Mouse (Mus musculus) bone marrow macrophage, adult 2 months (primary cell): ENCODE measurements around the gene Olfr571. TPM values are rescaled to one million over a fixed set of nuclear protein-coding genes. Genes with fewer than 3 reads are reported as not detected.

Experiments
- H3K27ac ChIP-seq: 2 replicates; pipeline ENCODE4 v1.5.1; 2012; ENCODE audit warnings: low read depth, low read length; ENCODE audit not compliant: insufficient read depth
- H3K4me1 ChIP-seq: 2 replicates; pipeline ENCODE4 v1.6.1; 2012; ENCODE audit warnings: low read length; ENCODE audit not compliant: control insufficient read depth, insufficient read depth
- H3K4me3 ChIP-seq: 2 replicates; pipeline ENCODE4 v1.5.1; 2012; ENCODE audit warnings: mild to moderate bottlenecking, low read length, moderate library complexity; ENCODE audit not compliant: insufficient read depth
- CTCF ChIP-seq: IDR thresholded peaks from 2 replicates; pipeline ENCODE4 v1.5.1; 2012; ENCODE audit warnings: low read depth, mild to moderate bottlenecking, low read length, moderate library complexity
- POLR2A ChIP-seq: IDR thresholded peaks from 2 replicates; pipeline ENCODE4 v1.6.1; 2012; ENCODE audit warnings: mild to moderate bottlenecking, low read depth, low read length, borderline replicate concordance
- polyA plus RNA-seq: library from polyadenylated mRNA; stranded (reverse); fragments of >200 nt; gene quantifications from 2 replicates; pipeline ENCODE4 v1.2.4, GENCODE M21; 2012; ENCODE audit not compliant: missing spikeins, insufficient read depth, insufficient read length

The Olfr571 gene
- 0.11 TPM in 1 of 2 replicates, not detected in the other for polyA plus RNA-seq

DNA sequence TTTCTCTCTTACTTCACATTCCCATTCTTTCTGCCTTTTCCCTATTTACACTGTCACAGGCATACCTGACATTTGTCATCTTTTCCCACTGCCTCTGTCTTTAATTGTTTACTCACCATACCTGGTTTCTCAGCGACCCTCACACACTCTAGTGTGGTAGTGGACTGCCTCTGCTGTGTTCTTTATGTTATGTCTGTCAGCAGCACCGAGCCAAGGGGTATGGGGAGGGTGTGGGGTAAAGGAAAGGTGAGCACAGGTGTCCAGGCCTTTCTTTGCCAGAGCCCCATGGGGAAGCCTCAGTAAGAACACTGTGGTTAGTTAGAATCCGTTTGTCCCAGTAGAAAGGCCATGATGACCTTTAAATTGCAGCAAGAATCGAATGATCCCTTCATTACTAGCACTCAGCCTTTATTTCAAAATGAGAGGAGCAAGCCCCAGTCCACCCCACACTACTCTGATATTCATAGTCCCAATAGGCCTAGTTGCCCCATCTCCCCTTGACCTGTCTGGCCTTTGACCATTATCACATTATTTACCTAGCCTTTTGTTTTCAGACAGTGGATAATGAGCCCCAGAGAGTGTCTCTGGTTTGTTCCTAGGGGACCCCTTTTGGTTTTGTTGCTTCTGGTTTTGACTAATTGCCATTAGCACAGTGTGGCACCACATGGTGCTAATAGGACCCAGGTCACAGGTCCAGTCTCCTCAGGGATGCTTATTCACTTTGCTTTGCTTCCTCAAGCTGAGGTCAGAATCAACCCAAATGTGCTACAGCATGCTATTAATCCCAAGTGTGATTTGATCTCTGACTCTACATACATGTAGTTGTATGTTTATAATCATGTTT, at the start of gene Olfr571:
Olfr571 (minus strand) TSS at position 505 of the 844 bp plus-strand sequence.
- Histone ChIP-seq H3K4me1 (no peaks in the 10 kb centered on the region), H3K4me3 (no peak within 1 kb of the TSS), H3K27ac (no peak within 1 kb of the TSS)
- TF ChIP-seq CTCF (no peak), POLR2A (no peak)

DNA sequence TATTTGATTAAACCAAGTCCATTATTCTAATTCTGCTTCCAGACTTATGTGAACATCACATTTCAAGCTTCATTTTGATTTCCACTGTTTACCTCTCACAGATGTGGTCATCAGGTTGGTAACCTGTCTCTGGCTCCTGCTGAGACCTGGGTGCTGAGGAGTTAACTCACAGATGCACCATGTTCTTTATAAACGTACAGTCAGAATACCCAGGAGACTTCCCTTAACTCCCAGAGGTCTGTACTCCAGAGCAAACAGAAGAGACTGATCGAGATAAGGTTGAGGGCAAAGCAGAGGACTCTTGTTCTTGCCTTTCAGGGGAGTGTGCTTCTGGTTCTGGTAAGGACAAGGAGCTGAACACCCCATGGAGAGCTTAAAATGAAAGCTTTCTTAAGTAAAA, 45.0 kb upstream of the Olfr571 start, which contains the start of gene Olfr576:
Olfr576 (plus strand) TSS at position 301 of the 400 bp plus-strand sequence.
- Histone ChIP-seq H3K4me3 (no peak within 1 kb of the TSS), H3K4me1 (no peaks in the 10 kb centered on the region), H3K27ac (no peak within 1 kb of the TSS)
- no peak for TF ChIP-seq POLR2A
- no peak for TF ChIP-seq CTCF

DNA sequence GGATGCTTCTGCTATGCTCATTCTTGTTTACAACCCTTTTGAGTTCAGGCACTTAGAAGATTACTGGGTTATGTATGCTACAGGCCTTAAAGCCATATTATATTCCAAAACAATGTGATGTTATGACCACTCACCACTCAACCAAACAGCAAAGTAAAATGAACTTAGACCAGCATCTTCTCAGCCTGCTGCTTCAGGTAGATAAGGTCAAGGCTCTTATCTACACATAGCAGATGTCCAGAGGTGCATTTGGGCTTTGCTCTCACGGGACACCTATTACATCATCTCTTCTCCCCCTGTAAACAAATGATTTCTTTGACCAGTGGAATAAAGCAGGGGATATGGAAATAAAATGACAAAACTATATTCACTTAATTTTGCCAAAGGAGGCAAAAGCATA, 41.3 kb upstream of the Olfr571 start, which contains the start of gene Olfr575:
Olfr575 (minus strand) TSS at position 183 of the 400 bp plus-strand sequence.
- H3K27ac ChIP-seq = no peak within 1 kb of the TSS

DNA sequence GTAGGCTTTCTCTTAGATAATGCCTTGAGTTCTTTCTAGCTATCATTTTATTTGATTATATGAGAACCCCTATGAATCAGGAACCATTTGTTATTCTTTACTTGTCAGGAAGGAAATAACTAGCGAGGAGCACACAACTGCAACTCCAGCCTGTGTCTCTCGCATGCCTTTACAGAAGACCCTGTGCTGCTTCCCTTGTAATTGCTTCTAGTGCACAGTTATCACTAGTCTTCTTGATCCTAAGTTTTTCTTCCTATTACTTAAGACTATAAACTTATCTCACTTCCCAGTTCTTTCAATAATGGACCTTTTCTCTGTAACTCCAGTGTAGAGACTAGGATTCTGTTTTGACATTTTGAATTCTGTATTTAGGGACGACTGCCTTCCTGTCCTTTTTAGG, 40.8 kb upstream of the Olfr571 start:
- no peak for TF ChIP-seq POLR2A
- TF ChIP-seq CTCF = no peak
- H3K27ac ChIP-seq = no peak overlapping the region
- H3K4me3 ChIP-seq = no peak overlapping the region
- no peaks in the 10 kb centered on the region for H3K4me1 ChIP-seq

More for the DNA sequence above, 41.3 kb upstream of the Olfr571 start, which contains the start of gene Olfr575:
- TF ChIP-seq POLR2A = no peak
- TF ChIP-seq CTCF = no peak
- H3K4me1 ChIP-seq = no peaks in the 10 kb centered on the region
- H3K4me3 ChIP-seq = no peak within 1 kb of the TSS

DNA sequence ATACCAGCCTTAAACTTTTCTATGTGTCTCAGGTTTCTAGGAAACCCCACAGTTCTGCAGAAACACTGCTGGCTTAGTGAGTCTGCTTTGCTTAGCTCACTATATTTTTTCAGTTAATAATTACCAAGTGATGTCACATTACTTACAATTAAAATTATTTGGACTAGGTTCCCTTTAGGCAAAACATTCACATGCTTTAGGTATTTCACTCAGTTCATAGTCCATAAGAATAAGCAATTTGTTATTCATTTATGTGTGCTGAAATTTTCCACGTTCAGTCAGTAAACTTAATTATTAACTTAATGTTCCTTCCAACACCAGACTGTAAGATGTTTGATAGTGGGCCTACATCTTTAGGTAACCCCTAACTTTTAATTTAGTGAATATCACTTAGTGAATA, 33.4 kb upstream of the Olfr571 start:
- Histone ChIP-seq H3K4me1 (no peaks in the 10 kb centered on the region), H3K27ac (no peak overlapping the region), H3K4me3 (no peak overlapping the region)
- TF ChIP-seq CTCF (no peak), POLR2A (no peak)

DNA sequence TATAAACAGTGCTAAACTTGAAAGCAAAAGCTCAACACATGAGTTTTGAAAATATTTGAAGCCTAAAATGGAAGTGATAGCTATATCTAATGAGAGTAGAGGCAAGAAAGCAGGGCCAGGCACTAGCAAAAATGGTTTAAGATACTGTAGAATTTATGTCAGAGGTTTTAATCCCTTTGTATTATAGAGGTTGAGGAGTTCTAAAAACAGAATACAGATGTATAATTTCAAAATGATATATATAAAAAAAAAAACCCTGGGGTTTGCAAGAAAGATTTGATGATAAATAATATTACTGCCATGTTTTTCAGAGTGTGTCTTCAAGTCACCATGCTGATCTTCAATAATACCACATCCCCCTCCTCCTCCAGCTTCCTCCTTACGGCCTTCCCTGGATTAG, 30.8 kb upstream of the Olfr571 start, which contains the start of gene Olfr574:
Olfr574 (plus strand) TSS at position 301 of the 400 bp plus-strand sequence.
- Histone ChIP-seq H3K4me3 (no peak within 1 kb of the TSS), H3K27ac (no peak within 1 kb of the TSS), H3K4me1 (no peaks in the 10 kb centered on the region)
- TF ChIP-seq CTCF (no peak), POLR2A (no peak)

DNA sequence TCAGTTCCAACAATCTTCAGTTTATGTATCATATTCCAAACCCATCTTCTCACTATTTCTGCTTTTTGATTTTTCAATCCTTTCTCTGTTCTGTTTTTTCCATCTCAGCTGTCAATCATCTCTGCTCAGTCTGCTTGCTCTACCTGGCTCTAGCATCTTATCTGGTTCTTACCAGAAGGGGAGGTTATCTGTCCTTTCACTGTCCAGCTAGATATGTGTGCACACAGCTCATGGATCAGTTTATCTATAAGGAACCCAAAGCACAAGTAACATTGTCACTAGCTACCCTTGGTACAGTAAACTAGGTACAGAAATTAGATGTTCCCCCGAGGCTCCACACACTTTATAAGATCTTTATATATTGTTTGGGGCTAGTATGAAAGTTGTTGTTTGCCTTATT, 26.1 kb upstream of the Olfr571 start:
- H3K4me3 ChIP-seq = no peak overlapping the region
- TF ChIP-seq POLR2A (no peak), CTCF (no peak)
- no peak overlapping the region for H3K27ac ChIP-seq
- no peaks in the 10 kb centered on the region for H3K4me1 ChIP-seq

DNA sequence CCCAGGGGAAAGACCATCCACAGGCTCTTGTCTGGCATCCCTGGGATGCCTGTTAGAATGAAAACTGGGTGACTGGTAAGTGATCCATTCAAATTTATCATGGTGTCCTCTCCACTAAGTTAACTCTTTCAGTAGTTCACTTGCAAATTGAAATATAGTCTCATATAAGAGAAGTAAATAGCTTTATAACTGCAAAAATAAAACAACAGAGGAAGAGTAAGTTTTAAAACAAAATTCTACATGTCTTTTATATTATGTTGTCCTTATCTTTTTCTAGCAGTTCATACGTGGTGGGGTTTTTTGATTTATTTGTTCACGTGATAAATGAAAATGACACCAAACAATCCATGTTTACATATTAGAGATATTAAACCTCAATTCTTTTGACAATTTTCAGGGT, 25.1 kb upstream of the Olfr571 start, which contains the start of gene Olfr573-ps1:
Olfr573-ps1 (minus strand) TSS at position 101 of the 400 bp plus-strand sequence.
- no peak within 1 kb of the TSS for H3K4me3 ChIP-seq

DNA sequence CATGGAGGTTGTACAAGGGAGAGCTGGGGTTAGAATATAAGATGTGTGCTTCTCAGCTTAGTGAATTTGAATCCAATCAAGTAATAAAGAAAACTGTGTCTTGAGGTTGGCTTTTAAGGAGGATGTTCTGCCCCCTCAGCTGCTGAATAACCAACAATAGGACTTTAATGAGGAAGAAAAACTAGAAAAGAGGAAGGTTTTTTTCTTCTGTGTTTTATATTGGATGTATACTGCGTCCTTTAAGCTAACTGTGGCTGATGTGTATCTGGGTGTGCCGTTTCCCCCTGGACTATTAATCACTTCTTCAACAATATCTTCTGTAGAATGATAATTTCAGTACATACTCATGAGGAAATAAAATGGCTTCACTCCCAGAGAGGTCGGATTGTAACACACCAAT, 9.8 kb upstream of the Olfr571 start:
- no peak for TF ChIP-seq CTCF
- no peak for TF ChIP-seq POLR2A
- Histone ChIP-seq H3K27ac (no peak overlapping the region), H3K4me3 (no peak overlapping the region)

More for the DNA sequence above, 25.1 kb upstream of the Olfr571 start, which contains the start of gene Olfr573-ps1:
- TF ChIP-seq CTCF (no peak), POLR2A (no peak)
- Histone ChIP-seq H3K4me1 (no peaks in the 10 kb centered on the region), H3K27ac (no peak within 1 kb of the TSS)

DNA sequence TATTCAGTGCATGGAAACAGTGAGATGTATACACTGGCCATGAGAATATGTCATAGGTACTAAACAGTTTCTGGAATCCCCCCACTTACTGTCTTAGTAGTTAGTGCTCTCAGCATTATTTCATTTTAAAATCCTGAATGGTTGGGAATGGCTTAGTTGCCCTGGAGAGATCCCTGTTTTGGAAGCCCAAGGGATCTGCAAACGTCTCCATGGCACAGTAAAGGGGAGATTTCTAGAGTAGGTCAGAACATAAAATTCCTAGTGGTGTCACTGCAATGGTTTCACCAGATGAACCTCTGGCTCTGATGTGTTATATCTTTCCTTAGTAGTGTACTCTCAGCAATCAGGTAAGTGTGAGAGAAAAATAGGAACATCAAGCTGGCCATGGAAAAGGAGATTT, 6.8 kb upstream of the Olfr571 start, which contains the start of gene Olfr572:
Olfr572 (plus strand) TSS at position 301 of the 400 bp plus-strand sequence.
- Histone ChIP-seq H3K4me1 (no peaks in the 10 kb centered on the region), H3K27ac (no peak within 1 kb of the TSS), H3K4me3 (no peak within 1 kb of the TSS)
- TF ChIP-seq POLR2A (no peak), CTCF (no peak)

More for the DNA sequence above, 9.8 kb upstream of the Olfr571 start:
- no peaks in the 10 kb centered on the region for H3K4me1 ChIP-seq
